Mouse (Mus musculus): Measurements from ENCODE around the gene 1110004F10Rik.

DNA sequence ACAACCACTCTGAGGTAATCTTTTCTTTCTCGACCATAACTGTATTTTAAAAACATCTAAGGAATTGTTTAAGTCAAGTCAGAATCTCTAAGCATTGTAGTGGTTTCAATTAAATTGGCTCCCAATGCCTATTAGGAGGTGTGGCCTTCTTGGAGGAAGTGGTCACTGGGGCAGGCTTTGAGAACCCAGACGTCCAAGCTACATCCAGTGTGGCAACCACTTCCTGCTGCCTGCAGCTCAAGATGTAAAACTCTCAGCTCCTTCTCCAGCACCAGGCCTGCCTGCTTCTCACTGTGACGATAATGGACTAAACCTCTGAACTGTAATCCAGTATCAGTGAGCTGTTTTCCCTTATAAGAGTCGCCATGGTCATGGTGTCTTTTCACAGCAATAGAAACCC lies 110.4 kb downstream of the 1110004F10Rik start:
- TF ChIP-seq CTCF (IDR thresholded peaks at IDR 0.05; ENCODE audit: borderline replicate concordance, insufficient read depth, low read depth, low read length): no peak
- no peak for TF ChIP-seq POLR2A (IDR thresholded peaks at IDR 0.05; ENCODE audit: borderline replicate concordance, insufficient read depth, low read length)
